Mouse (Mus musculus): ENCODE data around the gene Gtf2f1. TPM values are rescaled to one million over a fixed set of nuclear protein-coding genes. Genes with fewer than 3 reads are reported as not detected.

Gtf2f1 gene
- polyA plus RNA-seq, 1 experiment from 2014 or later: 154 TPM

GRCm38 (mm10) chr17:56974708-56975240, 36.3 kb downstream of the Gtf2f1 start:
- WGBS (ENCODE audit: missing documents): 89% methylated on average over 5 of the region's 5 CpGs
- Histone ChIP-seq H3K36me3 (ENCODE audit: inconsistent target) (no peaks in the 10 kb centered on the region), H3K27ac (no peak overlapping the region), H3K4me3 (ENCODE audit: inconsistent target) (no peak overlapping the region), H3K79me2 (ENCODE audit: inconsistent target) (no peaks in the 10 kb centered on the region)

DNA sequence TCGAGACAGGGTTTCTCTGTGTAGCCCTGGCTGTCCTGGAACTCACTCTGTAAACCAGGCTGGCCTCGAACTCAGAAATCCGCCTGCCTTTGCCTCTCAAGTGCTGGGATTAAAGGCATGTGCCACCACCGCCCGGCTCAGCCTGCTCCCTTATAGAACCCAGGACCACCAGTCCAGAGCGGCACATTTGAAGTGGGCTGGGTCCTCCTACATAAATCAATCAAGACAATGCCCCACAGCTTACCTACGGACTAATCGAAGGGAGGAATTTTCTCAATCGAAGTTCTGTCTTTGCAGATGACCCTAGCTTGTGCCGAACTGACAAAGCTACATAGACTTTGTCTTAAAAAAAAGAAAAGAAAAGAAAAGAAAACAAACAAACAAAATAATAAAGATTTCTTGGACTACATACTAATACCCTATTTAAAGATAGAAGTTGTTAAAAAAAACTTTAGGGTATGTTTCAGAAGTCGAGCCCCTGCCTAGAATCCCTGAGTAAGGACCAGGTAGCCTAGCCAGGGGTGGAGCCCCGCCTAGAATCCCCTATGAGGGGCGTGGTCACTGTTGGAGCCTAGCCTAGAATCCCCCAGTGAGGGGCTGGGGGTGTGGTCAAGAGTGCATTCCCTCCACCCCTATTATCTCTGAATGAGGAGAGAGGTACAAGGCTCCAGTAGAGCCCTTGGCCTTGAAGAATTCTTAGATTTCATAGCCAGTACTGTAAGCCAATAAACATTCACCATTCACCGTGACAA, 37.0 kb downstream of the Gtf2f1 start:
- Histone ChIP-seq H3K4me3 (ENCODE audit: inconsistent target) (no peak overlapping the region), H3K79me2 (ENCODE audit: inconsistent target) (no peaks in the 10 kb centered on the region), H3K27ac (no peak overlapping the region), H3K36me3 (ENCODE audit: inconsistent target) (no peaks in the 10 kb centered on the region)
- 79% methylated on average over 11 of the region's 14 CpGs for WGBS (ENCODE audit: missing documents)

GRCm38 (mm10) chr17:56970081-56970480, 41.0 kb downstream of the Gtf2f1 start:
- 75% methylated on average over 5 of the region's 5 CpGs for WGBS (ENCODE audit: missing documents)
- no peaks in the 10 kb centered on the region for H3K79me2 ChIP-seq (ENCODE audit: inconsistent target)
- no peak overlapping the region for H3K4me3 ChIP-seq (ENCODE audit: inconsistent target)
- H3K36me3 ChIP-seq (ENCODE audit: inconsistent target): no peaks in the 10 kb centered on the region
- no peak overlapping the region for H3K27ac ChIP-seq

DNA sequence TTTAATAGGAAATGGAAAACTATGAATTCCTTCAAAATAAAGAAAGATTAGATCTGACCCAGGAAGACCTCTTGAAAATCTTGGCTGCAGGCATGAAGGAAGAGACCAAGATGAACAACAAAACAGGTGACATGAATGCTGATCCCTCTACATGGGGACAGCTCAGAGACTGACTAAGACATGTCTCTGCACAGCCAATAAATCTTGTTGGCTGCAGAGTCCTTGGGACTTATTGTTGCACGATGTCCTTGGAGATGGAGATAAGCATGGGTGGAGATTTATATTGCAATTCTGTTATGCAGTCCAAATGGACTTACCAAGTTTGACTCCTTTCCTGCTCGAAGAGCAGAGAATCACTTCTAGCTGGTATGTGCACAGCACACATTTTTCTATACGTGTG, 41.8 kb downstream of the Gtf2f1 start:
- WGBS (ENCODE audit: missing documents): 63% methylated on average over 3 of the region's 3 CpGs
- Histone ChIP-seq H3K4me3 (ENCODE audit: inconsistent target) (no peak overlapping the region), H3K79me2 (ENCODE audit: inconsistent target) (no peaks in the 10 kb centered on the region), H3K36me3 (ENCODE audit: inconsistent target) (no peaks in the 10 kb centered on the region), H3K27ac (no peak overlapping the region)

GRCm38 (mm10) chr17:56963646-56964045, 47.4 kb downstream of the Gtf2f1 start:
- Histone ChIP-seq H3K79me2 (ENCODE audit: inconsistent target) (no peaks in the 10 kb centered on the region), H3K4me3 (ENCODE audit: inconsistent target) (no peak overlapping the region), H3K27ac (no peak overlapping the region), H3K36me3 (ENCODE audit: inconsistent target) (no peaks in the 10 kb centered on the region)
- 91% methylated on average over 6 of the region's 6 CpGs for WGBS (ENCODE audit: missing documents)

DNA sequence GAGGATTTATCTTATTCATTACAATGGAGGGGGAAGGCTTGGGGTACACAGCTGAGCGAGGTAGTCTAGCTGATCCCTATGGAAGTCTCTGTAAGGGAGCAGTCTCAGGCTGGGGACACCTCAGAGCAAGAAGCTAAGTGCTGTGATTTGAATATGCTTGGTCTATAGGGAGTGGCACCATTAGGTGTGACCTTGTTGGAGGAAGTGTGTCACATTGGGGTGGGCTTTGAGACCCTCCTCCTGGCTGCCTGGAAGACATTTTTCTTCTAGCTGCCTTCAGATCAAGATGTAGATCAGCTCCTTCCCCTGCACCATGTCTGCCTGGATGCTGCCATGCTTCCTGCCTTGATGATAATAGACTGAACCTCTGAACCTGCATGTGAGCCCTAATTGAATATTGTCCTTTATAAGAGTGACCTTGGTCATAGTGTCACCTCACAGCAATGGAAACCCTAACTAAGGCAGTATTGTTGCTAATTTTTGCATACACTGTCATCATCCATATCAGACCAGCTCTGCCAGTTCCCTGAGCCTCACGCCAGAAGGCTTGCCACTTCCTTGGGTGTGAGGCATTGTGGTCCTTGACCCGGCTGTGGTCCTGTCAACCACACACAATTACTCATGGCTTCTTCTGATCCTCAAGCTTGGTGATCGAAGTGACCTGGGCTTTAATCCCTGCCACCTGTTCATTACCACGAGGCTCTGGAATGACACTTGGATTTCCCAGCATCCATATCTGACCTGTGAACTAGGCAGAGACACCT, 48.3 kb downstream of the Gtf2f1 start:
- no peak overlapping the region for H3K4me3 ChIP-seq (ENCODE audit: inconsistent target)
- no peaks in the 10 kb centered on the region for H3K79me2 ChIP-seq (ENCODE audit: inconsistent target)
- H3K36me3 ChIP-seq (ENCODE audit: inconsistent target): no peaks in the 10 kb centered on the region
- no peak overlapping the region for H3K27ac ChIP-seq
- WGBS (ENCODE audit: missing documents): 75% methylated on average over 5 of the region's 5 CpGs

DNA sequence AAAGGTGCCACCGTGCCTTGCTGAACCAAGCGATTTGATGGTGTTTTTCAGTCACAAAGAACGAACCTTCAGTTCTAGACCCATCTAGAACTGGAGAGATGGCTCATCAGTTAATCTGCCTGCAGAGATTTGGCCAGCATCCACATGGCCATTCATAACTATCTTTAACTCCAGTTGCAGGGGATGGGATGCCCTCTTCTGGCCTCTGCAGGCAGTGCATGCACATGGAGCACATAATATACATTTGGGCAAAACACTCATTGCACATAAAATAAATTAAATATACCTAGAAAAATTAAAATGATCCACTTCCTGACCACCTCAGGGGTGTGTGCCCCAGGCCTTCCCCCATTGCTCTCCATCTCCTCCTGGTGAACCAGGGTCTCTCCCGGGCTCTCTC, 49.2 kb downstream of the Gtf2f1 start:
- WGBS (ENCODE audit: missing documents): 94% methylated on average over 4 of the region's 4 CpGs
- H3K4me3 ChIP-seq (ENCODE audit: inconsistent target): no peak overlapping the region
- no peak overlapping the region for H3K27ac ChIP-seq
- H3K36me3 ChIP-seq (ENCODE audit: inconsistent target): no peaks in the 10 kb centered on the region
- no peaks in the 10 kb centered on the region for H3K79me2 ChIP-seq (ENCODE audit: inconsistent target)

GRCm38 (mm10) chr17:56958667-56959066, 52.4 kb downstream of the Gtf2f1 start:
- Histone ChIP-seq H3K79me2 (ENCODE audit: inconsistent target) (no peaks in the 10 kb centered on the region), H3K36me3 (ENCODE audit: inconsistent target) (no peaks in the 10 kb centered on the region), H3K27ac (no peak overlapping the region), H3K4me3 (ENCODE audit: inconsistent target) (no peak overlapping the region)
- 86% methylated on average over 4 of the region's 4 CpGs for WGBS (ENCODE audit: missing documents)

GRCm38 (mm10) chr17:56957763-56958429, 53.2 kb downstream of the Gtf2f1 start:
- no peaks in the 10 kb centered on the region for H3K36me3 ChIP-seq (ENCODE audit: inconsistent target)
- peak overlapping the region; percentile 31 for H3K27ac ChIP-seq
- H3K4me3 ChIP-seq (ENCODE audit: inconsistent target): no peak overlapping the region
- no peaks in the 10 kb centered on the region for H3K79me2 ChIP-seq (ENCODE audit: inconsistent target)
- WGBS (ENCODE audit: missing documents): 6% methylated on average over 11 of the region's 11 CpGs

DNA sequence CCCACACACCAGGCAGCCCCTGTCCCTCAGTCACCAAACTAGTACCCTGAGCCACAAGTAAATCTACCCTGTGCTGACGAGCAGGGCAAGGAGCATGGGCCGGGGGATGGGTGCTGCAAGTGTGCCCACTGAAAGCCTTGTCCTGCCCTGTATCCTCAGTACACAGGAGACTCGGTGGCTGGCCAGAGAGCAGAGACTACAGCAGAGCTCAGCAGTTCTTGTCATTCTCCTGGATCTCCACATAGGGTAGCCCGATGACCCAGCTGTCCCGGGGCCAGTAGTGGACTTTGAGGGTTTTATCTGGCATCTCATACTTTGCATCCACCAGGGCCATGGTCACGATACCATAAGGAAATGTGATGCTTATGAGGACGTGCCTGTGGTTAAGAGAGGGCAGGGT, 56.2 kb downstream of the Gtf2f1 start:
- Histone ChIP-seq H3K79me2 (ENCODE audit: inconsistent target) (no peaks in the 10 kb centered on the region), H3K27ac (no peak overlapping the region), H3K36me3 (ENCODE audit: inconsistent target) (no peaks in the 10 kb centered on the region), H3K4me3 (ENCODE audit: inconsistent target) (no peak overlapping the region)
- 89% methylated on average over 6 of the region's 7 CpGs for WGBS (ENCODE audit: missing documents)

Other genes starting within 250 kb of the Gtf2f1 start
- gene Dus3l, start 246.5 kb downstream of the Gtf2f1 start, polyA plus RNA-seq (2018): 9.0 to 14.0 TPM (median 11.4 TPM) in 3 replicates
- not detected in 3 replicates for gene Prr22, start 241.0 kb downstream of the Gtf2f1 start, polyA plus RNA-seq (2018)
- gene Rfx2, start 180.3 kb downstream of the Gtf2f1 start, polyA plus RNA-seq (2018): 0.11 TPM in 2 of 3 replicates, not detected in the other
- not detected in 3 replicates for gene Acsbg2, start 136.8 kb downstream of the Gtf2f1 start, polyA plus RNA-seq (2018)
- 0.07 TPM in 1 of 3 replicates, not detected in the others for gene 1700061G19Rik, start 135.8 kb downstream of the Gtf2f1 start, polyA plus RNA-seq (2018)
- gene Mllt1, start 75.9 kb downstream of the Gtf2f1 start, polyA plus RNA-seq (2018): 12.6 to 16.0 TPM (median 13.0 TPM) in 3 replicates
- not detected in 3 replicates for gene Acer1, start 29.2 kb downstream of the Gtf2f1 start, polyA plus RNA-seq (2018)
- gene Clpp, start 21.0 kb downstream of the Gtf2f1 start, polyA plus RNA-seq (2018): 20.0 to 37.4 TPM (median 21.4 TPM) in 3 replicates
- gene Alkbh7, start 13.9 kb downstream of the Gtf2f1 start, polyA plus RNA-seq (2018): 3.6 to 20.7 TPM (median 11.8 TPM) in 3 replicates
- gene Pspn, start 11.3 kb downstream of the Gtf2f1 start, polyA plus RNA-seq (2018): not detected in 3 replicates
- gene Gm17949, start 181 bp upstream of the Gtf2f1 start, polyA plus RNA-seq (2018): not detected in 3 replicates
- gene Khsrp, start 20.2 kb upstream of the Gtf2f1 start, polyA plus RNA-seq (2018): 33.8 to 48.2 TPM (median 45.0 TPM) in 3 replicates
- not detected in 3 replicates for gene Slc25a41, start 30.4 kb upstream of the Gtf2f1 start, polyA plus RNA-seq (2018)
- not detected in 3 replicates for gene Crb3, start 47.8 kb upstream of the Gtf2f1 start, polyA plus RNA-seq (2018)
- 4.0 to 8.6 TPM (median 6.8 TPM) in 3 replicates for gene Slc25a23, start 48.6 kb upstream of the Gtf2f1 start, polyA plus RNA-seq (2018)
- 14.1 to 26.5 TPM (median 15.7 TPM) in 3 replicates for gene Dennd1c, start 67.2 kb upstream of the Gtf2f1 start, polyA plus RNA-seq (2018)
- gene Tubb4a, start 76.5 kb upstream of the Gtf2f1 start, polyA plus RNA-seq (2018): 0.15 to 0.36 TPM (median 0.27 TPM) in 3 replicates
- gene Tnfsf9, start 94.0 kb upstream of the Gtf2f1 start, polyA plus RNA-seq (2018): 2.6 to 9.9 TPM (median 7.6 TPM) in 3 replicates
- not detected in 3 replicates for gene Cd70, start 138.5 kb upstream of the Gtf2f1 start, polyA plus RNA-seq (2018)
- 1.7 to 2.2 TPM (median 2.2 TPM) in 3 replicates for gene Tnfsf14, start 182.9 kb upstream of the Gtf2f1 start, polyA plus RNA-seq (2018)
- 15.9 to 57.7 TPM (median 40.8 TPM) in 3 replicates for gene C3, start 216.8 kb upstream of the Gtf2f1 start, polyA plus RNA-seq (2018)
- gene Gpr108, start 237.2 kb upstream of the Gtf2f1 start, polyA plus RNA-seq (2018): 44.3 to 68.7 TPM (median 50.3 TPM) in 3 replicates
- gene Trip10, start 238.2 kb upstream of the Gtf2f1 start, polyA plus RNA-seq (2018): 16.5 to 20.2 TPM (median 17.0 TPM) in 3 replicates